Mouse (Mus musculus) CH12.LX (cell line): Measurements from ENCODE around the gene Baiap3. TPM values are rescaled to one million over a fixed set of nuclear protein-coding genes. Genes with fewer than 3 reads are reported as not detected.

Experiments
- DNase-seq: peaks from one replicate; pipeline ENCODE4 v3.0.0-alpha.2; 2013; ENCODE audit errors: extremely low read depth
- H3K27ac ChIP-seq: 2 replicates; pipeline ENCODE4 v1.5.1; 2012; ENCODE audit warnings: low read depth, mild to moderate bottlenecking, control low read depth, moderate library complexity; ENCODE audit not compliant: insufficient read depth
- H3K27me3 ChIP-seq: replicated peaks from 2 replicates; pipeline ENCODE3; 2012; ENCODE audit warnings: inconsistent platforms
- H3K36me3 ChIP-seq, 2 experiments: replicated peaks in 1 of 2; 2 replicates each; pipeline versions ENCODE3 to v1.6.1; 2012; ENCODE audit warnings: inconsistent platforms in 1 of 2, low read length in 1 of 2, mild to moderate bottlenecking in 1 of 2, mixed read lengths in 1 of 2, moderate library complexity in 1 of 2; ENCODE audit not compliant: control insufficient read depth in 1 of 2, insufficient read depth in 1 of 2
- H3K4me1 ChIP-seq, 2 experiments: 2 replicates each; pipeline ENCODE4 v1.6.1; 2012; ENCODE audit warnings: inconsistent platforms in 1 of 2, moderate library complexity in 1 of 2; ENCODE audit not compliant: insufficient read depth in 2 of 2, control insufficient read depth in 1 of 2
- H3K4me2 ChIP-seq: 2 replicates; pipeline ENCODE4 v1.6.1; 2012; ENCODE audit warnings: low read depth, mild to moderate bottlenecking, control low read depth; ENCODE audit not compliant: poor library complexity, insufficient read depth, severe bottlenecking
- H3K4me3 ChIP-seq, 3 experiments: fragments of 150-350 bp in 1 of 3; sonication (generic) in 1 of 3; replicated peaks in 1 of 3; 2 replicates each; pipeline versions ENCODE3 to v1.5.1; 2011 to 2012; ENCODE audit warnings: low read depth in 2 of 3, low read length in 2 of 3, mild to moderate bottlenecking in 2 of 3, moderate library complexity in 2 of 3, control low read depth in 1 of 3, improper control_type of control experiment in 1 of 3, inconsistent platforms in 1 of 3, mixed read lengths in 1 of 3; ENCODE audit not compliant: poor library complexity in 1 of 3
- H3K79me2 ChIP-seq: replicated peaks from 2 replicates; pipeline ENCODE4 v1.6.1; 2012; ENCODE audit warnings: mild to moderate bottlenecking, moderate library complexity; ENCODE audit not compliant: control insufficient read depth, poor library complexity, insufficient read depth, severe bottlenecking; ENCODE audit errors: extremely low read depth
- H3K9ac ChIP-seq: 2 replicates; pipeline ENCODE4 v1.6.1; 2012; ENCODE audit warnings: low read depth, mild to moderate bottlenecking, control low read depth, moderate library complexity; ENCODE audit not compliant: insufficient read depth
- H3K9me3 ChIP-seq: replicated peaks from 2 replicates; pipeline ENCODE3; 2012; ENCODE audit warnings: low read length, inconsistent platforms, mixed read lengths
- BHLHE40 ChIP-seq: IDR thresholded peaks from 2 replicates; pipeline ENCODE4 v1.6.1; 2011; ENCODE audit warnings: mild to moderate bottlenecking, low read depth, low read length, improper control_type of control experiment
- CHD1 ChIP-seq: IDR thresholded peaks from 2 replicates; pipeline ENCODE4 v1.6.1; 2012; ENCODE audit warnings: low read depth, low read length, improper control_type of control experiment, inconsistent platforms
- CHD2 ChIP-seq: IDR thresholded peaks from 2 replicates; pipeline ENCODE4 v1.6.1; 2011; ENCODE audit warnings: low read length, improper control_type of control experiment
- CTCF ChIP-seq, 2 experiments: IDR thresholded peaks in 1 of 2; conservative IDR thresholded peaks in 1 of 2; 2 replicates each; pipeline ENCODE4 v1.5.1; 2011 to 2012; ENCODE audit warnings: low read depth in 2 of 2, low read length in 2 of 2, improper control_type of control experiment in 1 of 2, inconsistent platforms in 1 of 2, mild to moderate bottlenecking in 1 of 2, moderate library complexity in 1 of 2
- ETS1 ChIP-seq: conservative IDR thresholded peaks from 2 replicates; pipeline ENCODE4 v1.6.1; 2012; ENCODE audit warnings: low read depth, mild to moderate bottlenecking, inconsistent platforms, low read length, improper control_type of control experiment, moderate library complexity
- GABPA ChIP-seq: IDR thresholded peaks from 2 replicates; pipeline ENCODE4 v1.6.1; 2012; ENCODE audit warnings: low read depth, low read length, improper control_type of control experiment, inconsistent platforms; ENCODE audit not compliant: insufficient replicate concordance
- HCFC1 ChIP-seq: IDR thresholded peaks from 2 replicates; pipeline ENCODE4 v1.6.1; 2012; ENCODE audit warnings: low read depth, mild to moderate bottlenecking, inconsistent platforms, low read length, improper control_type of control experiment
- IRF4 ChIP-seq: IDR thresholded peaks from 2 replicates; pipeline ENCODE4 v1.6.1; 2014; ENCODE audit warnings: low read depth, mild to moderate bottlenecking, inconsistent platforms, low read length, improper control_type of control experiment
- JUND ChIP-seq: conservative IDR thresholded peaks from 2 replicates; pipeline ENCODE4 v1.6.1; 2011; ENCODE audit warnings: low read depth, low read length, improper control_type of control experiment
- KAT2A ChIP-seq: IDR thresholded peaks from 2 replicates; pipeline ENCODE4 v1.6.1; 2012; ENCODE audit warnings: low read length, improper control_type of control experiment, inconsistent platforms; ENCODE audit not compliant: insufficient replicate concordance
- MAX ChIP-seq: IDR thresholded peaks from 2 replicates; pipeline ENCODE4 v1.6.1; 2011; ENCODE audit warnings: low read length, improper control_type of control experiment
- MAZ ChIP-seq: IDR thresholded peaks from 2 replicates; pipeline ENCODE4 v1.6.1; 2012; ENCODE audit warnings: low read depth, mild to moderate bottlenecking, inconsistent platforms, low read length, improper control_type of control experiment, moderate library complexity
- MEF2A ChIP-seq: IDR thresholded peaks from 2 replicates; pipeline ENCODE4 v1.6.1; 2014; ENCODE audit warnings: low read depth, mild to moderate bottlenecking, inconsistent platforms, low read length, improper control_type of control experiment, borderline replicate concordance
- MXI1 ChIP-seq: IDR thresholded peaks from 2 replicates; pipeline ENCODE4 v1.6.1; 2011; ENCODE audit warnings: mild to moderate bottlenecking, low read depth, low read length, improper control_type of control experiment
- NELFE ChIP-seq: IDR thresholded peaks from 2 replicates; pipeline ENCODE4 v1.6.1; 2011; ENCODE audit warnings: low read depth, low read length, improper control_type of control experiment
- NRF1 ChIP-seq: IDR thresholded peaks from 2 replicates; pipeline ENCODE4 v1.6.1; 2014; ENCODE audit warnings: low read depth, mild to moderate bottlenecking, inconsistent platforms, low read length, improper control_type of control experiment, moderate library complexity
- PAX5 ChIP-seq: IDR thresholded peaks from 2 replicates; pipeline ENCODE4 v1.6.1; 2012; ENCODE audit warnings: low read length, inconsistent platforms, mixed read lengths
- POLR2A ChIP-seq: IDR thresholded peaks from 2 replicates; pipeline ENCODE4 v1.6.1; 2011; ENCODE audit warnings: low read depth, mild to moderate bottlenecking, improper control_type of control experiment, low read length
- POLR2AphosphoS2 ChIP-seq: IDR thresholded peaks from 2 replicates; pipeline ENCODE4 v1.6.1; 2011; ENCODE audit warnings: low read depth, low read length, improper control_type of control experiment
- RAD21 ChIP-seq: IDR thresholded peaks from 2 replicates; pipeline ENCODE4 v1.6.1; 2011; ENCODE audit warnings: low read depth, mild to moderate bottlenecking, low read length, improper control_type of control experiment, moderate library complexity
- SIN3A ChIP-seq: IDR thresholded peaks from 2 replicates; pipeline ENCODE4 v1.6.1; 2012; ENCODE audit warnings: low read length, improper control_type of control experiment, inconsistent platforms
- TBP ChIP-seq: conservative IDR thresholded peaks from 2 replicates; pipeline ENCODE4 v1.6.1; 2011; ENCODE audit warnings: low read depth, low read length, improper control_type of control experiment
- TCF12 ChIP-seq: IDR thresholded peaks from 2 replicates; pipeline ENCODE4 v1.6.1; 2014; ENCODE audit warnings: low read depth, mild to moderate bottlenecking, inconsistent platforms, low read length, improper control_type of control experiment
- ZKSCAN1 ChIP-seq: IDR thresholded peaks from 2 replicates; pipeline ENCODE4 v1.6.1; 2012; ENCODE audit warnings: low read depth, inconsistent platforms, low read length, improper control_type of control experiment, borderline replicate concordance
- ZMIZ1 ChIP-seq: IDR thresholded peaks from 2 replicates; pipeline ENCODE4 v1.6.1; 2012; ENCODE audit warnings: low read depth, mild to moderate bottlenecking, inconsistent platforms, low read length, improper control_type of control experiment
- ZNF384 ChIP-seq: IDR thresholded peaks from 2 replicates; pipeline ENCODE4 v1.6.1; 2012; ENCODE audit warnings: low read depth, low read length, improper control_type of control experiment, inconsistent platforms
- dilution Hi-C: fragments of 300-500 bp; cut with MboI; formaldehyde crosslinking; loops from 2 replicates; pipeline ENCODE4 v1.14.3; 2020; ENCODE audit warnings: low sequenced_read_pairs; ENCODE audit not compliant: extremely low pct_unique_long_range_greater_than_20kb, extremely low pct_ligation_motif_present
- in situ Hi-C: fragments of 300-500 bp; cut with MboI; formaldehyde crosslinking; loops from 3 replicates; pipeline ENCODE4 v1.14.3; 2019; ENCODE audit warnings: low sequenced_read_pairs, low pct_ligation_motif_present, low pct_unique_long_range_greater_than_20kb, mixed read lengths
- polyA plus RNA-seq: library from polyadenylated mRNA; unstranded; fragments of >175 nt; gene quantifications from 2 replicates; pipeline ENCODE4 v1.2.1, GENCODE M21; 2012; ENCODE audit warnings: low read depth; ENCODE audit not compliant: insufficient read length
- total RNA-seq, 2 experiments: library from RNA; depleted of rRNA; stranded (reverse); fragments of 300-350 nt in 1 of 2; fragments of >200 nt in 1 of 2; gene quantifications; 2 replicates each; pipeline ENCODE4 v1.2.3; 2012 to 2014

Gene Baiap3
- total and polyA plus RNA-seq, 3 experiments, result 0.19 to 0.21 TPM; not detected in 1

- TF ChIP-seq KAT2A (peak; percentile 87), SIN3A (peak; percentile 43; the same call in 1 of the 2 replicates), GABPA (peak; percentile 90), POLR2A (peak; percentile 56), POLR2AphosphoS2 (no peak), ETS1 (peak; percentile 33; the same call in 1 of the 2 replicates), RAD21 (peak; percentile 19), PAX5 (no peak), NELFE (0 out of 2 replicates have a peak, but pooled peaks have one; percentile 39)
Observed at GRCm38 (mm10) chr17:25273706-25274501, 17.7 kb upstream of the Baiap3 start (continued).

- Histone ChIP-seq H3K4me2 (0 out of 2 replicates have a peak overlapping the region, but pooled peaks have one; percentile 89), H3K36me3 (peaks cover 18 to 33% of the 10 kb centered on the region in 2 experiments), H3K4me3 (peak overlapping the region; percentile 98 to 100 (median 98)), H3K27ac (peak overlapping the region; percentile 88), H3K4me1 (peaks cover 11 to 36% of the 10 kb centered on the region in 2 experiments), H3K27me3 (peaks cover 13% of the 10 kb centered on the region), H3K79me2 (peaks cover 51% of the 10 kb centered on the region), H3K9me3 (no peaks in the 10 kb centered on the region), H3K9ac (peak overlapping the region; percentile 100)
- dilution Hi-C loops (no loop called here), in situ Hi-C loops (loop anchor here (5.0 to 10.0 kb wide), 2 partner anchors 36 to 88 kb away; partner anchors contain the start of genes BC003965 and Unkl)
- DNase-seq, result peak; percentile 85
- TF ChIP-seq SIN3A (peak; percentile 81; the same call in 1 of the 2 replicates), POLR2A (peak; percentile 79; the same call in 1 of the 2 replicates), CTCF (conservative IDR thresholded peaks at IDR 0.05 in 1 of 2, IDR thresholded peaks at IDR 0.05 in 1 of 2; ENCODE audit: low read depth in 2 of 2, low read length in 2 of 2) (peak in 1 of 2 experiments; percentile 15; a peak in 1 of 4 replicates), HCFC1 (peak; percentile 76), CHD1 (peak; percentile 87; the same call in 1 of the 2 replicates), NRF1 (peak; percentile 81), MXI1 (peak; percentile 66; the same call in 1 of the 2 replicates), IRF4 (peak; percentile 35; the same call in 1 of the 2 replicates), ETS1 (no peak), MEF2A (0 out of 2 replicates have a peak, but pooled peaks have one; percentile 22), MAZ (no peak), ZMIZ1 (peak; percentile 92), ZNF384 (no peak), BHLHE40 (peak; percentile 20; the same call in 1 of the 2 replicates), TBP (0 out of 2 replicates have a peak, but pooled peaks have one; percentile 35), ZKSCAN1 (no peak), CHD2 (no peak), TCF12 (peak; percentile 73), JUND (no peak), NELFE (peak; percentile 80), MAX (peak; percentile 99)
Observed at GRCm38 (mm10) chr17:25272951-25273705, 17.0 kb upstream of the Baiap3 start.
